Mouse (Mus musculus): ENCODE data around the gene Cep164. TPM values are rescaled to one million over a fixed set of nuclear protein-coding genes. Genes with fewer than 3 reads are reported as not detected.

Gene Cep164
- polyA plus RNA-seq, 1 experiment from 2014 or later, result 24.3 TPM

GRCm38 (mm10) chr9:45841458-45841857 is 13.0 kb upstream of the Cep164 start:
- Histone ChIP-seq H3K4me3 (ENCODE audit: low read length) (no peak overlapping the region), H3K9me3 (ENCODE audit: control insufficient read depth, low read length) (no peaks in the 10 kb centered on the region), H3K4me2 (replicated peaks; ENCODE audit: low read depth, low read length) (peak overlapping the region; percentile 75; the same call in 1 of the 2 replicates), H3K4me1 (ENCODE audit: control insufficient read depth, insufficient read depth, low read length) (peaks cover 25% of the 10 kb centered on the region), H3K27ac (ENCODE audit: low read depth, low read length) (no peak overlapping the region), H3K27me3 (ENCODE audit: control insufficient read depth, insufficient read depth, low read length) (no peaks in the 10 kb centered on the region), H3K36me3 (ENCODE audit: control insufficient read depth, insufficient read depth, low read length) (peaks cover 3% of the 10 kb centered on the region; the same call in 1 of the 2 replicates), H3K9ac (ENCODE audit: low read depth, low read length) (no peak overlapping the region)
- 87% methylated on average over 6 of the region's 6 CpGs for WGBS
- no peak for ATAC-seq (ENCODE audit: low FRiP score, low TSS enrichment)

DNA sequence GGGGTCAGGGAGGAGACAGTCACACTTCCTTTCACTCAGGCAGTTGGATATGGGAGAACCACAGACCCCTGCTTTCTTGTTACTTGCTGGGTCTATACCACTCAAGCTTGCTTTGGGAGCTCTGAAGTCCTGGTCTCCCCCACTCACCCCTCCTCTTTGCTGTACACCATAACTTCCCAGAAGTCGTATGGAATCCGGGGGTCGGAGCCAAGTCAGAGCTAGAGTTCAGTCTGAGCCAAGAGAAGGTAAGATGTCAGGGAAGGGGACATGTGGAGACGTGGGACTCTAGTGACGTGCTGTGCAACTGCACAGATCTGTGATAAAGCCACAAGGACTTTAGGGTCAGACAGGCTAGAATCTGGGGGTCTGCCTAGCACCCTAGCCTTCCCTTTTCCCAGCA is 11.8 kb upstream of the Cep164 start:
- Histone ChIP-seq H3K27me3 (ENCODE audit: control insufficient read depth, insufficient read depth, low read length) (no peaks in the 10 kb centered on the region), H3K4me2 (replicated peaks; ENCODE audit: low read depth, low read length) (peak overlapping the region; percentile 75), H3K36me3 (ENCODE audit: control insufficient read depth, insufficient read depth, low read length) (no peaks in the 10 kb centered on the region), H3K4me1 (ENCODE audit: control insufficient read depth, insufficient read depth, low read length) (peaks cover 25% of the 10 kb centered on the region), H3K9me3 (ENCODE audit: control insufficient read depth, low read length) (no peaks in the 10 kb centered on the region), H3K27ac (ENCODE audit: low read depth, low read length) (no peak overlapping the region), H3K4me3 (ENCODE audit: low read length) (peak overlapping the region; percentile 80), H3K9ac (ENCODE audit: low read depth, low read length) (peak overlapping the region; percentile 78; the same call in 1 of the 2 replicates)
- no peak for ATAC-seq (ENCODE audit: low FRiP score, low TSS enrichment)
- WGBS, result 51% methylated on average over 5 of the region's 5 CpGs

DNA sequence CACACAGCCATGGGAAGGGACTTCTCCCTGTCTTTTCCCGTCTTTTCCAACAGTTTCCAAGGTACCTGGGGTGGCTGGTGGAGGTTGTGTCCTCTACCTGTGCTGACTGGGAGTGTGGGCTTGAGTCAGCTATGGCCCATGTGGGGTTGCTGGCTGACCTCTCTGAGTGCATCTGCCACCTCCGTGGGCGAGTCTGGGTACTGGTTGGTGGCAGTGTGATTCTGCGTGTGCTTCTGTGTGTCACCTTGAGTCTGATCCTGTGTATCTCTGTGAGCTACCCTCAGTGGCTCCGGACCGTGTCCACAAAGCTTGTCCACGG is 11.4 kb upstream of the Cep164 start:
- 68% methylated on average over 7 of the region's 7 CpGs for WGBS
- Histone ChIP-seq H3K27ac (ENCODE audit: low read depth, low read length) (no peak overlapping the region), H3K9ac (ENCODE audit: low read depth, low read length) (peak overlapping the region; percentile 78; the same call in 1 of the 2 replicates), H3K4me3 (ENCODE audit: low read length) (peak overlapping the region; percentile 80), H3K36me3 (ENCODE audit: control insufficient read depth, insufficient read depth, low read length) (no peaks in the 10 kb centered on the region), H3K9me3 (ENCODE audit: control insufficient read depth, low read length) (no peaks in the 10 kb centered on the region), H3K4me1 (ENCODE audit: control insufficient read depth, insufficient read depth, low read length) (peaks cover 25% of the 10 kb centered on the region), H3K4me2 (replicated peaks; ENCODE audit: low read depth, low read length) (peak overlapping the region; percentile 75), H3K27me3 (ENCODE audit: control insufficient read depth, insufficient read depth, low read length) (no peaks in the 10 kb centered on the region)
- no peak for ATAC-seq (ENCODE audit: low FRiP score, low TSS enrichment)

DNA sequence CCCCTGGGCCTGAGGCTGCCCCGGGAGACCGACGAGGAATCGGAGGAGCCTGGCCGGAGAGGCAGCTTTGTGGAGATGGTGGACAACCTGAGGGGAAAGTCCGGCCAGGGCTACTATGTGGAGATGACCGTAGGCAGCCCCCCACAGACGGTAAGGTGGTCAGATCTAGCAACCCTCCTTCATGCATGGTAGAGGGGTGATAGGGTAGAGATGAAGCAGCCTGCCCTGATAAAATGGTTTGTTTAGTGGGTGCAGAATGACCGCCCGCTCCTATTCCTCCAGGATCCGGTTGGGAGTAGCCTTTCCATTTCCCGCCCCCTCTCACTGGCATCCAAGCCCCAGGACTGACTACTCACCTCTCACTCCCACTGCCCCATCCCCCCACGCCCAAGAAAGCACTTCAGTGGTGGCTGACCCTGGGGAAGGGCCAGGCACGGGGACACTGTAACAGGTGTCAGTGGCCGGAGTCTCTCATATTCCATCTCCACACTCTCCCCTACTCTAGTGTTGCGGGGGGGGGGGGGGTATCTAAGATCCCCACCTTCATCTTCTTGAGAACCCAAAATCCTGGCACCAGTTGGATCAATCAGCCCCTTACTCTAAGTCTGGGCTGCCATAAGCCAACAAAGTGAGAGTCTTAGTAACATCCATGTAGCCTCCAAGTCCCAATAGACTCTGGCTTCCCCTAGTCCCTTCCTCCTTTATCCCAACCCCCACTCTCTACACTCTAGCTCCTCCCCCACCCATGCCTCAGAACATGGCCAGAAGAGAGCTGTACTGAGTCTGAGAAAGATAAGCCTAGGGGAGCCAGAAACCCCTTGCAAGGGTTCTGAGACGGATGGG is 10.9 kb upstream of the Cep164 start:
- Histone ChIP-seq H3K9me3 (ENCODE audit: control insufficient read depth, low read length) (no peaks in the 10 kb centered on the region), H3K36me3 (ENCODE audit: control insufficient read depth, insufficient read depth, low read length) (no peaks in the 10 kb centered on the region), H3K4me3 (ENCODE audit: low read length) (peak overlapping the region; percentile 80), H3K4me1 (ENCODE audit: control insufficient read depth, insufficient read depth, low read length) (peaks cover 25% of the 10 kb centered on the region), H3K27ac (ENCODE audit: low read depth, low read length) (no peak overlapping the region), H3K4me2 (replicated peaks; ENCODE audit: low read depth, low read length) (peak overlapping the region; percentile 75), H3K27me3 (ENCODE audit: control insufficient read depth, insufficient read depth, low read length) (no peaks in the 10 kb centered on the region), H3K9ac (ENCODE audit: low read depth, low read length) (peak overlapping the region; percentile 78)
- ATAC-seq (ENCODE audit: low FRiP score, low TSS enrichment), result peak; percentile 38; the same call in 1 of the 2 replicates
- 10% methylated on average over 17 of the region's 17 CpGs for WGBS

DNA sequence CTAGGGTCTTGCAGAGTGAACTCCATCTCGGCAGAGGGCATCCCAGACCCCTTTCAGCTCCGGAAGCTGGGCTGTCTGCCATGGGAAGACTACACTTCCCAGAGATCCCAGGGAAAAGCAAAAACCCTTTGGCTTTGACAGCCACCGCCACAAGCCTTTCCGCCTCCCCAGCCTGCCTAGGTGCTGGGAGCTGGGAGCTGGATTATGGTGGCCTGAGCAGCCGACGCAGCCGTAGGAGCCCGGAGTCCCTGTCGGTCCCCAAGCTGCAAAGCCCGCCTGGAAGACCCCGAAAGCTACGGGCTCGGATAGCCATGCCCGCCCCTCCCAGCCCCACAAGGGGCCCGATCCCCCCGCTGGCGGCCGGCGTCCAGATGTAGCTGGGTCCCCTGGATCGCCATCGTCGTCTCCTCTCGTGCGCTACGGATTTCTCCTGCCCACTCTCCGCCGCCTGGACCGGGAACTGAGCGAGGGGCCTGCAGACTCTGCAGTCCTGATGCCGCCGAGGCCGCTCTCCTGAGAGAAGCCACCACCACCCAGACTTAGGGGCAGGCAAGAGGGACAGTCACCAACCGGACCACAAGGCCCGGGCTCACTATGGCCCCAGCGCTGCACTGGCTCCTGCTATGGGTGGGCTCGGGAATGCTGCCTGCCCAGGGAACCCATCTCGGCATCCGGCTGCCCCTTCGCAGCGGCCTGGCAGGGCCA is 10.1 kb upstream of the Cep164 start, which contains the start of gene Bace1:
Gene Bace1 (plus strand): TSS at position 147 of the 705 bp plus-strand sequence.
- Histone ChIP-seq H3K9me3 (ENCODE audit: control insufficient read depth, low read length) (no peaks in the 10 kb centered on the region), H3K9ac (ENCODE audit: low read depth, low read length) (peak within 1 kb of the TSS; percentile 78), H3K4me2 (replicated peaks; ENCODE audit: low read depth, low read length) (peak within 1 kb of the TSS; percentile 75), H3K36me3 (ENCODE audit: control insufficient read depth, insufficient read depth, low read length) (no peaks in the 10 kb centered on the region), H3K4me1 (ENCODE audit: control insufficient read depth, insufficient read depth, low read length) (peaks cover 24% of the 10 kb centered on the region), H3K27ac (ENCODE audit: low read depth, low read length) (0 out of 2 replicates have a peak within 1 kb of the TSS, but pooled peaks have one; percentile 30), H3K27me3 (ENCODE audit: control insufficient read depth, insufficient read depth, low read length) (no peaks in the 10 kb centered on the region), H3K4me3 (ENCODE audit: low read length) (peak within 1 kb of the TSS; percentile 80)
- peak; percentile 74 for ATAC-seq (ENCODE audit: low FRiP score, low TSS enrichment)
- WGBS, result 2% methylated on average over 38 of the region's 40 CpGs

- Histone ChIP-seq H3K4me3 (ENCODE audit: low read length) (peak overlapping the region; percentile 80; the same call in 1 of the 2 replicates), H3K9ac (ENCODE audit: low read depth, low read length) (peak overlapping the region; percentile 78; the same call in 1 of the 2 replicates), H3K36me3 (ENCODE audit: control insufficient read depth, insufficient read depth, low read length) (no peaks in the 10 kb centered on the region), H3K27me3 (ENCODE audit: control insufficient read depth, insufficient read depth, low read length) (no peaks in the 10 kb centered on the region), H3K9me3 (ENCODE audit: control insufficient read depth, low read length) (no peaks in the 10 kb centered on the region), H3K4me2 (replicated peaks; ENCODE audit: low read depth, low read length) (peak overlapping the region; percentile 3), H3K4me1 (ENCODE audit: control insufficient read depth, insufficient read depth, low read length) (peaks cover 22% of the 10 kb centered on the region), H3K27ac (ENCODE audit: low read depth, low read length) (no peak overlapping the region)
- ATAC-seq (ENCODE audit: low FRiP score, low TSS enrichment), result no peak; the same call in 1 of the 2 replicates
- WGBS, result 15% methylated on average over 4 of the region's 4 CpGs
Observed at GRCm38 (mm10) chr9:45838069-45838433, 9.6 kb upstream of the Cep164 start.

GRCm38 (mm10) chr9:45833461-45833860 is 5.0 kb upstream of the Cep164 start:
- H3K27ac ChIP-seq (ENCODE audit: low read depth, low read length), result no peak overlapping the region
- peaks cover 4% of the 10 kb centered on the region; the same call in 1 of the 2 replicates for H3K4me1 ChIP-seq (ENCODE audit: control insufficient read depth, insufficient read depth, low read length)
- H3K9me3 ChIP-seq (ENCODE audit: control insufficient read depth, low read length), result peaks cover 6% of the 10 kb centered on the region; the same call in 1 of the 2 replicates
- H3K9ac ChIP-seq (ENCODE audit: low read depth, low read length), result no peak overlapping the region
- no peak for ATAC-seq (ENCODE audit: low FRiP score, low TSS enrichment)
- 82% methylated on average over 2 of the region's 2 CpGs for WGBS
- no peak overlapping the region for H3K4me3 ChIP-seq (ENCODE audit: low read length)
- H3K36me3 ChIP-seq (ENCODE audit: control insufficient read depth, insufficient read depth, low read length), result no peaks in the 10 kb centered on the region
- H3K4me2 ChIP-seq (replicated peaks; ENCODE audit: low read depth, low read length), result no peak overlapping the region
- H3K27me3 ChIP-seq (ENCODE audit: control insufficient read depth, insufficient read depth, low read length), result no peaks in the 10 kb centered on the region

DNA sequence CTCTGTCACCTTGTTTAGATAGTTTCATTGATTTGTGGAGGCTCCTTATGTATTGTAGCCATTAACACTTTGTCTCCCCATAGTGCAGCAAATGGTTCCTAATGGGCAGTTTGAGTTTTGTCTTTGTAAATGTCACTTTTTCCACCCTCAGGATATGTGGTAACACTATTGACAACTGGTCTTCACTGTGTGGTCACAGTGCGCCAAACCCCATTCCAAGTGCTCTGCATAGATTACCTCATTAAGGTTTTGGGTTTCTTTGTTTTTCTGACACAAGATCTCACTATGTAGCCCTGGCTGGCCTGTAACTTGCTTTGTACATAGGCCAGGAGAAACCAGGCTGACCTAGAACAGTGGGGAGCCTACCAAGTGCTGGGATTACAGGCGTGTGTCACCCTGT is 4.4 kb upstream of the Cep164 start:
- Histone ChIP-seq H3K36me3 (ENCODE audit: control insufficient read depth, insufficient read depth, low read length) (no peaks in the 10 kb centered on the region), H3K9me3 (ENCODE audit: control insufficient read depth, low read length) (peaks cover 6% of the 10 kb centered on the region; the same call in 1 of the 2 replicates), H3K27me3 (ENCODE audit: control insufficient read depth, insufficient read depth, low read length) (no peaks in the 10 kb centered on the region), H3K4me2 (replicated peaks; ENCODE audit: low read depth, low read length) (no peak overlapping the region), H3K4me3 (ENCODE audit: low read length) (no peak overlapping the region), H3K9ac (ENCODE audit: low read depth, low read length) (no peak overlapping the region), H3K4me1 (ENCODE audit: control insufficient read depth, insufficient read depth, low read length) (0 out of 2 replicates have a peak, but pooled peaks cover under 1% of the 10 kb centered on the region), H3K27ac (ENCODE audit: low read depth, low read length) (no peak overlapping the region)
- ATAC-seq (ENCODE audit: low FRiP score, low TSS enrichment), result no peak
- 92% methylated on average over 2 of the region's 2 CpGs for WGBS

Data from kidney, embryonic 14.5 days (tissue).